Mouse (Mus musculus): ENCODE data around the gene Cdca7l. TPM values are rescaled to one million over a fixed set of nuclear protein-coding genes. Genes with fewer than 3 reads are reported as not detected.
A peak's percentile ranks its signal among the peaks of the same experiment; 100 is the strongest.

Gene Cdca7l
- polyA plus RNA-seq, 1 experiment from 2014 or later, result 25.0 TPM

- ATAC-seq (ENCODE audit: low read depth), result no peak
- Histone ChIP-seq H3K27me3 (no peaks in the 10 kb centered on the region), H3K9me3 (replicated peaks) (no peaks in the 10 kb centered on the region)
These were observed 36.6 kb downstream of the Cdca7l start for GRCm38 (mm10) chr12:117840705-117841104.

GRCm38 (mm10) chr12:117842676-117843075 is 38.6 kb downstream of the Cdca7l start:
- Histone ChIP-seq H3K4me1 (replicated peaks) (peaks cover 20% of the 10 kb centered on the region), H3K36me3 (no peaks in the 10 kb centered on the region), H3K27ac (no peak overlapping the region), H3K27me3 (no peaks in the 10 kb centered on the region), H3K9me3 (replicated peaks) (no peaks in the 10 kb centered on the region), H3K4me2 (peak overlapping the region; percentile 92), H3K9ac (no peak overlapping the region), H3K4me3 (replicated peaks) (no peak overlapping the region)
- DNase-seq (no peak), ATAC-seq (ENCODE audit: low read depth) (no peak)
- 49% methylated on average over 1 of the region's 1 CpGs for WGBS (ENCODE audit: insufficient replicate concordance)

More at GRCm38 (mm10) chr12:117840705-117841104, 36.6 kb downstream of the Cdca7l start:
- no peak overlapping the region for H3K9ac ChIP-seq
- no peak overlapping the region for H3K4me3 ChIP-seq (replicated peaks)
- peaks cover 18% of the 10 kb centered on the region for H3K4me1 ChIP-seq (replicated peaks)
- 21% methylated on average over 1 of the region's 1 CpGs for WGBS (ENCODE audit: insufficient replicate concordance)
- DNase-seq, result no peak
- H3K4me2 ChIP-seq, result no peak overlapping the region
- no peaks in the 10 kb centered on the region for H3K36me3 ChIP-seq
- no peak overlapping the region for H3K27ac ChIP-seq

- peaks cover 20% of the 10 kb centered on the region for H3K4me1 ChIP-seq (replicated peaks)
- peak overlapping the region; percentile 92 for H3K4me2 ChIP-seq
- no peaks in the 10 kb centered on the region for H3K27me3 ChIP-seq
- DNase-seq (peak; percentile 48), ATAC-seq (ENCODE audit: low read depth) (peak; percentile 90)
- peak overlapping the region; percentile 84 for H3K4me3 ChIP-seq (replicated peaks)
- H3K36me3 ChIP-seq, result 0 out of 2 replicates have a peak, but pooled peaks cover under 1% of the 10 kb centered on the region
- peak overlapping the region; percentile 84 for H3K9ac ChIP-seq
- no peaks in the 10 kb centered on the region for H3K9me3 ChIP-seq (replicated peaks)
- under 1% methylated on average over 71 of the region's 75 CpGs for WGBS (ENCODE audit: insufficient replicate concordance)
- H3K27ac ChIP-seq, result peak overlapping the region; percentile 63
These were observed 39.4 kb downstream of the Cdca7l start for GRCm38 (mm10) chr12:117843302-117844074.

- H3K27me3 ChIP-seq, result no peaks in the 10 kb centered on the region
- H3K4me1 ChIP-seq (replicated peaks), result peaks cover 23% of the 10 kb centered on the region
- H3K9ac ChIP-seq, result peak overlapping the region; percentile 84
- WGBS (ENCODE audit: insufficient replicate concordance), result under 1% methylated on average over 15 of the region's 15 CpGs
- no peak for ATAC-seq (ENCODE audit: low read depth)
- no peak for DNase-seq
- peak overlapping the region; percentile 92 for H3K4me2 ChIP-seq
- H3K4me3 ChIP-seq (replicated peaks), result peak overlapping the region; percentile 84
- H3K36me3 ChIP-seq, result 0 out of 2 replicates have a peak, but pooled peaks cover 3% of the 10 kb centered on the region
- H3K9me3 ChIP-seq (replicated peaks), result no peaks in the 10 kb centered on the region
- peak overlapping the region; percentile 63 for H3K27ac ChIP-seq
These were observed 40.0 kb downstream of the Cdca7l start for GRCm38 (mm10) chr12:117844075-117844408.

GRCm38 (mm10) chr12:117844917-117845316 is 40.8 kb downstream of the Cdca7l start:
- H3K9ac ChIP-seq, result peak overlapping the region; percentile 84
- no peaks in the 10 kb centered on the region for H3K9me3 ChIP-seq (replicated peaks)
- peak overlapping the region; percentile 84 for H3K4me3 ChIP-seq (replicated peaks)
- 0 out of 2 replicates have a peak, but pooled peaks cover 3% of the 10 kb centered on the region for H3K36me3 ChIP-seq
- DNase-seq (no peak), ATAC-seq (ENCODE audit: low read depth) (no peak)
- 33% methylated on average over 2 of the region's 2 CpGs for WGBS (ENCODE audit: insufficient replicate concordance)
- peaks cover 23% of the 10 kb centered on the region for H3K4me1 ChIP-seq (replicated peaks)
- H3K27me3 ChIP-seq, result no peaks in the 10 kb centered on the region
- peak overlapping the region; percentile 92 for H3K4me2 ChIP-seq
- H3K27ac ChIP-seq, result peak overlapping the region; percentile 43; the same call in 1 of the 2 replicates

GRCm38 (mm10) chr12:117848621-117849020 is 44.5 kb downstream of the Cdca7l start:
- WGBS (ENCODE audit: insufficient replicate concordance), result 80% methylated on average over 6 of the region's 6 CpGs
- H3K4me2 ChIP-seq, result no peak overlapping the region
- no peaks in the 10 kb centered on the region for H3K27me3 ChIP-seq
- H3K27ac ChIP-seq, result no peak overlapping the region
- 0 out of 2 replicates have a peak, but pooled peaks cover 7% of the 10 kb centered on the region for H3K36me3 ChIP-seq
- H3K4me3 ChIP-seq (replicated peaks), result no peak overlapping the region
- H3K9me3 ChIP-seq (replicated peaks), result no peaks in the 10 kb centered on the region
- no peak for ATAC-seq (ENCODE audit: low read depth)
- no peak for DNase-seq
- peaks cover 21% of the 10 kb centered on the region for H3K4me1 ChIP-seq (replicated peaks)
- H3K9ac ChIP-seq, result no peak overlapping the region

- 75% methylated on average over 10 of the region's 10 CpGs for WGBS (ENCODE audit: insufficient replicate concordance)
- H3K9ac ChIP-seq, result no peak overlapping the region
- 0 out of 2 replicates have a peak, but pooled peaks cover 12% of the 10 kb centered on the region for H3K4me1 ChIP-seq (replicated peaks)
- no peak overlapping the region for H3K27ac ChIP-seq
- no peak for DNase-seq
- H3K4me2 ChIP-seq, result no peak overlapping the region
- no peaks in the 10 kb centered on the region for H3K9me3 ChIP-seq (replicated peaks)
- no peak overlapping the region for H3K4me3 ChIP-seq (replicated peaks)
- no peak for ATAC-seq (ENCODE audit: low read depth)
- H3K36me3 ChIP-seq, result 0 out of 2 replicates have a peak, but pooled peaks cover 7% of the 10 kb centered on the region
- no peaks in the 10 kb centered on the region for H3K27me3 ChIP-seq
These were observed 46.4 kb downstream of the Cdca7l start for GRCm38 (mm10) chr12:117850472-117850871.

- DNase-seq, result no peak
- no peak overlapping the region for H3K27ac ChIP-seq
- no peak overlapping the region for H3K4me3 ChIP-seq (replicated peaks)
- peak; percentile 38; the same call in 1 of the 2 replicates for ATAC-seq (ENCODE audit: low read depth)
- no peak overlapping the region for H3K9ac ChIP-seq
- no peaks in the 10 kb centered on the region for H3K27me3 ChIP-seq
- 0 out of 2 replicates have a peak, but pooled peaks cover 7% of the 10 kb centered on the region for H3K36me3 ChIP-seq
- H3K4me1 ChIP-seq (replicated peaks), result peaks cover 12% of the 10 kb centered on the region; the same call in 1 of the 2 replicates
- no peak overlapping the region for H3K4me2 ChIP-seq
- no peaks in the 10 kb centered on the region for H3K9me3 ChIP-seq (replicated peaks)
- 21% methylated on average over 6 of the region's 6 CpGs for WGBS (ENCODE audit: insufficient replicate concordance)
These were observed 49.2 kb downstream of the Cdca7l start for GRCm38 (mm10) chr12:117853316-117853715.

GRCm38 (mm10) chr12:117857023-117857422 is 52.9 kb downstream of the Cdca7l start:
- no peak overlapping the region for H3K4me2 ChIP-seq
- H3K9me3 ChIP-seq (replicated peaks), result no peaks in the 10 kb centered on the region
- ATAC-seq (ENCODE audit: low read depth) (peak; percentile 45; the same call in 1 of the 2 replicates), DNase-seq (no peak)
- no peak overlapping the region for H3K9ac ChIP-seq
- WGBS (ENCODE audit: insufficient replicate concordance), result 67% methylated on average over 9 of the region's 9 CpGs
- H3K4me3 ChIP-seq (replicated peaks), result no peak overlapping the region
- H3K27ac ChIP-seq, result no peak overlapping the region
- no peaks in the 10 kb centered on the region for H3K27me3 ChIP-seq
- H3K36me3 ChIP-seq, result no peaks in the 10 kb centered on the region
- H3K4me1 ChIP-seq (replicated peaks), result peaks cover 8% of the 10 kb centered on the region; the same call in 1 of the 2 replicates

- H3K27ac ChIP-seq, result no peak overlapping the region
- H3K4me2 ChIP-seq, result no peak overlapping the region
- ATAC-seq (ENCODE audit: low read depth), result peak; percentile 50
These were observed 53.8 kb downstream of the Cdca7l start for GRCm38 (mm10) chr12:117857884-117858283.

GRCm38 (mm10) chr12:117860840-117861239 is 56.8 kb downstream of the Cdca7l start:
- ATAC-seq (ENCODE audit: low read depth) (no peak), DNase-seq (no peak)
- H3K27ac ChIP-seq, result no peak overlapping the region
- no peak overlapping the region for H3K4me2 ChIP-seq
- WGBS (ENCODE audit: insufficient replicate concordance), result 59% methylated on average over 7 of the region's 7 CpGs
- no peak overlapping the region for H3K4me3 ChIP-seq (replicated peaks)
- H3K4me1 ChIP-seq (replicated peaks), result peaks cover 8% of the 10 kb centered on the region; the same call in 1 of the 2 replicates
- no peaks in the 10 kb centered on the region for H3K9me3 ChIP-seq (replicated peaks)
- H3K36me3 ChIP-seq, result 0 out of 2 replicates have a peak, but pooled peaks cover 7% of the 10 kb centered on the region
- H3K9ac ChIP-seq, result no peak overlapping the region
- no peaks in the 10 kb centered on the region for H3K27me3 ChIP-seq

More at GRCm38 (mm10) chr12:117857884-117858283, 53.8 kb downstream of the Cdca7l start:
- H3K36me3 ChIP-seq, result no peaks in the 10 kb centered on the region
- no peaks in the 10 kb centered on the region for H3K27me3 ChIP-seq
- DNase-seq, result no peak
- H3K4me1 ChIP-seq (replicated peaks), result peaks cover 8% of the 10 kb centered on the region; the same call in 1 of the 2 replicates
- no peaks in the 10 kb centered on the region for H3K9me3 ChIP-seq (replicated peaks)
- H3K4me3 ChIP-seq (replicated peaks), result no peak overlapping the region
- WGBS (ENCODE audit: insufficient replicate concordance), result 73% methylated on average over 6 of the region's 6 CpGs
- no peak overlapping the region for H3K9ac ChIP-seq

All from liver, embryonic 13.5 days (tissue).